Mouse (Mus musculus) lung, adult 2 months (tissue): ENCODE results near the gene Uqcrh.

Experiments used
- CTCF ChIP-seq: fragments of 200-500 bp; IDR thresholded peaks from 2 replicates; pipeline ENCODE4 v1.5.1; 2011; ENCODE audit warnings: mild to moderate bottlenecking, low read length, control low read depth; ENCODE audit not compliant: insufficient read depth
- POLR2A ChIP-seq: fragments of 200-500 bp; IDR thresholded peaks from 2 replicates; pipeline ENCODE4 v1.6.1; 2011; ENCODE audit warnings: low read depth, mild to moderate bottlenecking, control low read depth, low read length, borderline replicate concordance; ENCODE audit errors: extremely low read depth

GRCm38 (mm10) chr4:116110695-116111094, 35.8 kb upstream of the Uqcrh start:
- TF ChIP-seq CTCF: no peak
- TF ChIP-seq POLR2A: no peak
